Mouse (Mus musculus): ENCODE measurements around the gene Tex46.

DNA sequence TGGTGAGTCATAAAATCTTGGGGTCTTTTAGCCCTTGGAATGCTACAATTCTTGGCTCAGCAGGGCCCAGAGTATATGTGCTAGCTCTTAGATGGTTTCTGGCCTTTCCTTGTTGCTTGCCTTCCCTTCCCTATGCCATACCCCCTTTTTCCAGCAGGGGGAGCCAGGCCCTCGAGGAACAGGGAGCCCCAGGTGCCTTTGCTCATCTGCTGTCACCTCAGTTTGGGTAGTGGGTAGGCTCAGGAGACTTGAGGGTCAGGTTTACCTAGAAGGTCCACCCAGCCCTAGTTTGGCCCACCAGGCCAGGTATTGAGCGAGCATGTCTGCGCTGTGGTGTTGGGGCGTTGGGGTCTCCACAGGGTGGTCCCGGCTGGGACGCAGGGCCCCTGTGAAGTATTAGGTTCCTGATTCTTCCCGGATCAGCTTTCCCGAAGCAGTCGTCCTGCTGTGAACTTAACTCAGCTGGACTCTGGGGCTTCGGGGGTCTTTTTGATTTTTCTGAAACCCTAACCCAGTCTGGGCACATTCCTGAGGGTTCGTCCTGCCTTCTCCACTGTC is 38.8 kb downstream of the Tex46 start:
- peak; percentile 94 for TF ChIP-seq CTCF (IDR thresholded peaks at IDR 0.05)
- no peak for TF ChIP-seq EP300 (IDR thresholded peaks at IDR 0.05)
